Mouse (Mus musculus) left cerebral cortex, postnatal 4 days (tissue): ENCODE results near the gene Mta2. TPM values are rescaled to one million over a fixed set of nuclear protein-coding genes. Genes with fewer than 3 reads are reported as not detected.

Source experiments
- DNase-seq: peaks from one replicate; pipeline ENCODE4 v3.0.0-alpha.2; 2022
- intact Hi-C: fragments of 180-260 bp; cut with DNase I; formaldehyde crosslinking; loops from one replicate; pipeline ENCODE4 v1.15.1; 2025
- total RNA-seq, 2 experiments: library from RNA; stranded (reverse); gene quantifications; 2 replicates each; pipeline ENCODE4 v1.2.3; 2021

Gene Mta2
- total RNA-seq, 2 experiments from 2014 or later = 75.4 to 79.6 TPM

DNA sequence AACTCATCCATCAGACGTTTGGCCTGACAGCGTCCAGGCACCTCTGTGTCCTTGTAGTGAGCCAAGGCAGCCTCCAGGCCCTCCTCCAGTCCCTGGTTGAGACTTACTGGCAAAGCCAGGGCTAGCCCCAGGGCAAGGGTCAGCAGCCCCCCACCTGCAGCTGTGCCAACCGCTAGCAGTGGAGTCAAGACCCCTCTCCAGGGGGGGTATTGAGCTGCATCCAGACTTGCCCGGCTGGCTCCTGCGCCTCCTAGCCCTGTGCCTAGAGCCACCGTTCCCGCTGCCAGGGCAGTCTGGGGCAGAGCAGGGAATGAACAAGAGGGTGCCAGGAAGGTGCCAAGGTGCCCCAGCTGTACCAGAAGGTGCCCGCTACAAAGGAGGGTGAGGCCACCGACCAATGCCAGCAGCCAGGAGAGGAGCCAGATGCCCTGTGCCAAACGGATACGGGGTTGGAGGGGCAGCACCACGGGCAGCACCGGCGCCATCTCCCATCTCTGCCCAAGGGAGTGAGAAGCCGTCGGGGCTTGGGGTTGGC, 12.9 kb upstream of the Mta2 start:
- peak; percentile 71 for DNase-seq

DNA sequence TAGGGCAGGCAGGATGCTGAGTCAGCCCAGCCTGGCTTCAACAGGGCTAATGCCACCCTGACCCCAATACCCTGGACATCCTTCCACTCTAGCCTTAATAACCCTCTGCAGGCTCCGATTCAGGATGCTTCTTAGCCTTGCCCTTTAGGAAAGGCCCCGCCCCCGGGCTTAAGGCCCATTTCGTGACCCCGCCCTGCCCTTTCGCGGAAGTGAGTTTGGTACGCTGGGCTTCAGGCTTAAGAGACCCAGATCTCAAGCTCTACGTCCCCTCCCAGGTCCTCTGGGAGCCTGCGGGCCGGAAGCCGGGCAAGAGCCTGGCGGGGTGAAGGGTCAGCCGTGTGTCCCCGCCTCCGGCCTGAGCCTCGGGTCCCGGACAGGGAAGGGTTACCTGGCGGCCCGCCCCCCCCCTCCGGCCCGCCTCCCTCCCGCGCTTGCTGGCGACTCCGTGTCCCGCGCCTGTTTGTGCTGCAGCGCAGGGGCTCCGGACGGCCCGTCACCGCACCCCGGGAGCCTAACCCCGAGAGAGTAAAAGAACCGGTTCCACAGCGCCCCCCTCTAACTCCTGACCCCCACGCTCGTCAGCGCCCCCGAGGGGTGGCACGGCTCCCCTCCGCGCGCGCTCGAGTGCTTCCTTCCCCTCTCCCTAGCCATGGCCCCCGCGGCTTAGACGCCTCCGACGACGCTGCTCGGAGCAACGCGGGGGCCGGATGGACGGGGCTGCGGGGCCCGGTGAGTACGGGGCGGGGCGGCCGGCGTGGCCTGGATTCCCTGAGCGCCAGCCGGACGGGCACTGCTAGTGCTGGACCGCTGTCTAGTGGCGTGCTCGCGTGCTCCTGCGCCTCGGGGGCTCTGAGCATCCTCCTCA, 12.2 kb upstream of the Mta2 start, which contains the start of the genes Rom1 and Eml3:
TSS of gene Rom1 (minus strand) at position 133 of the 865 bp plus-strand sequence.
TSS of gene Eml3 (plus strand) at position 329 of the 865 bp plus-strand sequence.
- DNase-seq = peak; percentile 73
- intact Hi-C loops = no loop called here

More for the DNA sequence above, 12.9 kb upstream of the Mta2 start:
- intact Hi-C loops = no loop called here

DNA sequence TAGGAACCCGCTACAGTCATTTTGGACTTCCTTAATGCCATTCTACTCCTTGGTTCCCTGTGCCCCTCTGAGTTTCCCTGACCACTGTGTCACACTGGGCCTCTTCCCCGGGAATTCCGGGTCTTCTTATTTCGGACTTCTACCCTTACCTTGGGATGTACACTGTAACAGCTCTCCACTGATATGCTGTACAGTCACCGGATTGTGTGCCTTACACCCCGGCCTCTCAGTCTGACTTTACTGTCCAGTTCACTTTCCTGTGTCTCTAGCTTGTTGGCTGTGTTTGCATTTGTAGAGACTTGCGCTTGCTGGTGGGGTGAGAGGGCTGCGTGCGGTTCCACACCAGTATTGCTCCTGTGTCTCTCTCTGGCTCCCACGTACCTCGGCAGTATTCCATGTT, 11.6 kb upstream of the Mta2 start:
- intact Hi-C loops = no loop called here
- DNase-seq = no peak

DNA sequence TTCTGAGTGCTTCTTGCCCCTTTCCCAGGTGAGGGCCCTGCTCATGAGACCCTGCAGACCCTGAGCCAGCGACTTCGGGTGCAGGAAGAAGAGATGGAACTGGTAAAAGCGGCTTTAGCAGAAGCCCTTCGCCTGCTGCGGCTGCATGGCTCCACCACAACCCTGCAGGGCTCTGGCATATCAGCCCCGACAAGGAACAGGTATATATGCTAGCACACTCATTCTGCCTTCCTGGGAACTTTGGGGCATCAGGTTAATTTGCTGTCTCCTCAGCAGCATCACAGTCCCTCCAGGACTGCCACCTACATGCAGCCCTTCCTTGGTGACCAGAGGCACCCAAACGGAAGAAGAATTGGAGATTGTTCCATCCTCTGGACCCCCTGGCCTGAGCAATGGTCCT, 10.9 kb upstream of the Mta2 start:
- intact Hi-C loops = no loop called here
- DNase-seq = no peak

DNA sequence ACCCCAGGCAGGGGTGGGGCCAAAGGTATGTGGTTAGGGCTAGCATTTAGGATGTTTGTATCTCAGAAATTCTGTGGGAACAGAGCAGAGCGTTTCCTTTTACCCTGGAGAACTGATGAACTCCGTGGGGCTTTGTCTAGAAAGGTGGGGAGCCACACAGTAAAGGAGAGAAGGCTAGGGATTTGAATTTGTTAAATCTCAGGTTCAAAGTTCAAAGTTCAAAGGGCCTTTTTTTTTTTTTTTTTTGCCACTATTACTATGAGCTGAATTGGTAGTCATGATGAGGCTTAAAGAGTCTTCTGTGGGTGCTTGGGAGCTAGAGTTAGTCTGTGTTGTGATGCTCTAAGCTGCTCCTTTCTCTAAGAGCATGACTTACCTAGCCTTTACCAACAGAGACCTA, 4.9 kb upstream of the Mta2 start:
- no peak for DNase-seq
- intact Hi-C loops = no loop called here

DNA sequence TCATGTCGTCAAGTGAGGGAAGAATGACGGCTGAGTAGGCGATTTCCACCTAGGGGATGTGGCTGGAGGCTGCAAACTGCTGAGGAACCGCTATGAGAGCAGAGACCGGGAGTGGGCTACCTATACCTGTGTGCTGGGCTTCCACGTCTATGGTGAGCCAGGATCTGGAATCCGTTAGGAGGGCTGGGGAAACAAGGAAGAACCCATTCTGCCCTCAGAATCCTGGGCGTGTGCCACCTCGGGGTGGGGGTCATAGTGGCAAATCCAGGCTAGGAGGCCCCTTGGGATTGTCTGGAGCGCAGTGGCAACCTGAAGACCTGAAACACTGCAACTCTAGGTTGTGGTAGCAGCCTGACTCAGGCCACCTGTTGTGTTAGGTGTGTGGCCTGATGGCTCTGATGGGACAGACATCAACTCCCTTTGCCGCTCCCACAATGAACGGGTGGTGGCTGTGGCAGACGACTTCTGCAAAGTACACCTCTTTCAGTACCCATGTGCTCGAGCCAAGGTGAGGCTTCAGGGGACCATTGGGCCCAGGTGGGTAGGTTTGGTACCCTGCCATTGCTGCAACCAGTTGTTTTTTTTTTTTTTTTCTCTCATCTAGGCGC, 1.0 kb upstream of the Mta2 start:
- no peak for DNase-seq
- intact Hi-C loops = loop anchor here (10.0 kb wide), 1 partner anchor 106 kb away; the partner anchor contains the start of genes Bscl2 and Gng3

DNA sequence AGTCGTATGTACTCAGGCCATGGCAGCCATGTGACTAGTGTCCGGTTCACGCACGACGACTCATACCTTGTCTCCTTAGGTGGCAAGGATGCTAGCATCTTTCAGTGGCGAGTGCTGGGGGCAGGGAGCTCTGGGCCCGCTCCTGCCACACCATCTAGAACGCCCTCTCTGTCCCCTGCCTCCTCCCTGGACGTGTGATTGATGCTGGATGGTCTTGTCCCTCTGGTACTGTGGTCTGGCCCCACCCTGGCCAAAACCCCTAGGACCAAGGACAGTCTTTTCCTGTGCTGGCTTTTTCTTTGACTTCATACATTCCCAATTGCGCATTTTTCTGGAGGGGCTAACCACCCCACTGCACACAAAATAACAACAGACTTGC, 550 bp upstream of the Mta2 start:
- DNase-seq = no peak
- intact Hi-C loops = loop anchor here (10.0 kb wide), 1 partner anchor 106 kb away; the partner anchor contains the start of genes Bscl2 and Gng3

DNA sequence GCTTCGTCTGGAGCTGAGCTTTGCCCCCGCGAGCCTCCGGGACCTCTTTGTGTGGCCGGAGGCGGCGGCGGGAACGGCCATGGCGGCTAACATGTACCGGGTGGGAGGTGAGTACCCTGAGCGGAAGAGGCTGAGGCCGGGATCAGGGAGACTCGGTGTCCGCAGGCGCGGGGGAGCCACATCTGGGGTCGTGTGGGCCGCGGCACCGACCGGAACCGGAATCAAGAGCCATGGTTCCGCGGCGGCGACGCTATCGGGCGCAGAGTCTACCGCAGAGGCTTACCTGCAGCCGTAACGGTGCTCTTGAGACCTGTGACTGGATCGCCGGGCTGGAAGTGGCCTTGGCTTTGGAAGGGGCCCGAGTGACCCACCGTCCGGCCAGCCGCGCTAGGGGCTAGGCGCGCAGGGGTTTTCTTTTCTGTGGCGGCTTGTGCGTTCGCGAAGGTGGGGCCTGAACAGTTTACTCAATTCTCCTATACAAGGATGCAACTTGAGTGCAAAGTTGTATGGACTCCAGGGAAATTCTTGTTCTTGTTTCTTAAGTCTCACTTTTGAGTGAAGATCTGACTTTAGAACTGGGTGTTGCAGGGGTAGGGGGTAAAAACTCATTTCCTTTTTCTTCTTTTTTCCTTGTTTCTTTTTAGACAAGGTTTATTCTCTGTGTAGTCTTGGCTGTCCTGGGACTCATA, 745 bp downstream of the Mta2 start:
- intact Hi-C loops = loop anchor here (10.0 kb wide), 1 partner anchor 108 kb away; the partner anchor contains the start of genes Bscl2 and Gng3
- no peak for DNase-seq

DNA sequence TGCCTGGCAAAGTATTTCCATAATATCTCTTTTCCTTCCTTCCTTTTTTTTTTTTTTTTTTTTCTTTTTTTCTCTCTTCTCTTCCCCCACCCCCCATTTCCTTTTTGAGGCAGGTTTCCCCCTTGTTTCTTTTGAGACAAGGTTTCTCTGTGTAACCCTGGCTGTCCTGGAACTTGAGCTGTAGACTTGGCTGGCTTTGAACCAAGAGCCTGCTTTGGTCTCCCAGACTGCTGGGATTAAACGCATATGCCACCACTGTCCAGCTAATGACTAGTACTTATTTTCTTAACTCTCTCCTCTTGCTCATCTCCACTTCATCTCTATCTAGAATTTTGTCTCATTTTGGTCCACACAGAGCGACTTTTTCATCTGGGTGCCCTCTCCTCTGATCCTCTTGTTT, 1.4 kb downstream of the Mta2 start:
- DNase-seq = no peak
- intact Hi-C loops = loop anchor here (10.0 kb wide), 1 partner anchor 108 kb away; the partner anchor contains the start of genes Bscl2 and Gng3

DNA sequence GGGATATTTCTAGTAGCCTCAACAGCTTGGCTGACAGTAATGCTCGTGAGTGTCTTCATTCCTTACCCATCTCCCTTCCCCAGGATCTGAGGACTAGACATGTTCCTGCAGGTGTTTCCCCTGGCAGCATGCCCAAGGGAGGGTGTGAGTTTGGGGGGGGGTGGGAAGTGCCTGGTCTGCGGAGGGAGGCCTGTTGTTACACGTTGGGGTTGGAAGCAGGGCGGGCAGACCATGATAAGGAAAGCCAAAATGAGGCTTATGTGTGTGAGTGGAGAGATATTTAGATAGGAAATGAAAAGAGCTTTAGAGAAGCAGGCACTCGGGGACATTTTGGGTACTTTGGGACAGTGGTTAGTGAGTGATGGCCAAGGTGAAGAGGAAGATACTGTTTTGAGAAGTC, 2.4 kb downstream of the Mta2 start:
- intact Hi-C loops = loop anchor here (10.0 kb wide), 1 partner anchor 109 kb away; the partner anchor contains the start of genes Bscl2 and Gng3

DNA sequence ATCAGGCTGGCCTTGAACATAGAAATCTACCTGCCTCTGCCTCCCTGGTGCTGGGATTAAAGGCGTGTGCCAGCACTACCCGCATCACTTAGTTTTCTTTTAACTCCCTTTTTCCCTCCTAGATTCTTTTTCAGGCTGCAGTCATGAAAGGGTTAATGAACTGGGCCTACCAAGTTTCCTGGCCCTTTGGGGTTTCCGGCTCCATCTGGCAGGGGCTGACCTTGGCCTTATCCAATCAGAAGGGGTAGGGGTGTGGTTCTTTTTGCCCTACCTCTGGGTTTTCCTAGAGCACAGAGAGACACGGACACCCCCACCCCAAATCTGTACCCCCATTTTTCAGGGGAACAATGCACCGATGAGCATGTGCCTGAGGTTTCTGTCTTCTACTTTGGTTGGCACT, 3.1 kb downstream of the Mta2 start:
- DNase-seq = peak; percentile 84
- intact Hi-C loops = loop anchor here (10.0 kb wide), 1 partner anchor 110 kb away; the partner anchor contains the start of genes Bscl2 and Gng3

More for the DNA sequence above, 2.4 kb downstream of the Mta2 start:
- DNase-seq = no peak

DNA sequence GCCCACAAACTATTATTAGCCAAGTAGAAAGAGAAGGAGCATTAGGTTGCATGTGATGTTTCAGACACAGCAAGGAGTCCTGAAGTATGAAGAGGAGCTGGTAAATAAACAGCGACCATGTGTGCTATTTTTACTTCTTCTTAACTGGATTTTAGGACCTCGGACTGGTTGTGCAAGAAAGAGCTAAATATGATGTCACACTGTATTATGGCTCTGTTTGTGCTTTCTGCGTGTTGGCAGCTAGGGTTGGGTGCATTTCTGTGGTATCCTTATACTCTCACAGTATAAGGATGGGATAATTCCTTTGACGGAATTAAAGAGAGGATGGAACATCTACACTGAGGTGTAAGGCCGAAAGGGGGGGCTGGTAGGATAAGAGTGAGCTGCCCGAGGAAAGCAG, 3.6 kb downstream of the Mta2 start:
- intact Hi-C loops = loop anchor here (10.0 kb wide), 1 partner anchor 110 kb away; the partner anchor contains the start of genes Bscl2 and Gng3

DNA sequence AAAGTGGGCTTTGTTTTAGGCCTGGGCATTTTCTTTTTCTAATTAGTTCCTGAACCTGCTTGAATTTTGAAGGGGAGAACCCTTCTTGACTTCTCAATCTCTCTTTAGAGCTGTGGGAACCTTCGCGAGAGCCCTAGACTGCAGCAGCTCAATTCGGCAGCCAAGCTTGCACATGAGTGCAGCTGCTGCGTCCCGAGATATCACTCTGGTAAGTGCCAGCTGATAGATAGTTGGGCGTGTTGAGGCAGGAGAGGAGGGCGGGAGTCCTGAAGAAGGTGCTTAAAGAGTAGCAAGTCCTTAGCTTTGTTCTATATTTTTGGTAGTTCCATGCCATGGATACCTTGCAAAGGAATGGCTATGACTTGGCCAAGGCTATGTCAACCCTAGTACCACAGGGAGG, 5.3 kb downstream of the Mta2 start:
- intact Hi-C loops = loop anchor here (10.0 kb wide), 1 partner anchor 112 kb away; the partner anchor contains the start of genes Bscl2 and Gng3

More for the DNA sequence above, 3.6 kb downstream of the Mta2 start:
- DNase-seq = no peak

DNA sequence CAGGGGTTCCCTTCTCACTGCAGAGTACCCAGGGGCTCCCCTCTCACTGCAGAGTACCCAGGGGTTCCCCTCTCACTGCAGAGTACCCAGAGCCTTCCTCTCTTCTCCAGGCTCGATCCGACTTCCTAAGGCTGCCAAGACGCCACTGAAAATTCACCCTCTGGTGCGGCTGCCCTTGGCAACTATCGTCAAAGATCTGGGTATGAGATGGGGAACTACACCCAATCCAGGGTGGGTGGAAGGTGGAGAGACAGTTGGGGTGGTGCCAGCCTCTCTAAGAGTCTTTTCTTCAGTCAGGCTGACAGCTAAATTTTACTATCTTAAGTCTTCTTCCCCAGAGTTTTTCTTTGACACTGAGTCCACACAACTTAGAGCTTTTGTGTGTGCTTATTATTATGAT, 8.5 kb downstream of the Mta2 start:
- no peak for DNase-seq
- intact Hi-C loops = no loop called here

More for the DNA sequence above, 5.3 kb downstream of the Mta2 start:
- DNase-seq = no peak

DNA sequence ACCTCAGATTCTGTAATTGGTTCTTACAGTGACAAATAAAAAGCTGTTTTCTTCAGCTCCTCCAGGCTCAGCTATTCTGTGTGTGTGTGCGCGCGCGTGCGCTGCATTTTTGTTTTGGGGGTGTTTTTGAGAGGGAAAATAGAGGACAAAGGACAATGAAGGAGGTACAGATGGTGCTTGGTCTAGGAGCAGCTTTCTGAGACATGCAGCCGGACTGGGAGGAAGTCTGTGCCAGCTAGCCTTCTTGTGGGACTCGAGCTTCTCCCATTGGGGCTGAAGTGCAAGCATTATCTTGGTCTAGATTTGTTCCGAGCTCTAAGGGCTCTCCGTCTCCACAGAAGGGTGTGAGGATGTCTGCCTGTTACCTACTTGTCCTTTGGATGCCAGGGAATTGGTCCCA, 10.6 kb downstream of the Mta2 start:
- intact Hi-C loops = no loop called here

DNA sequence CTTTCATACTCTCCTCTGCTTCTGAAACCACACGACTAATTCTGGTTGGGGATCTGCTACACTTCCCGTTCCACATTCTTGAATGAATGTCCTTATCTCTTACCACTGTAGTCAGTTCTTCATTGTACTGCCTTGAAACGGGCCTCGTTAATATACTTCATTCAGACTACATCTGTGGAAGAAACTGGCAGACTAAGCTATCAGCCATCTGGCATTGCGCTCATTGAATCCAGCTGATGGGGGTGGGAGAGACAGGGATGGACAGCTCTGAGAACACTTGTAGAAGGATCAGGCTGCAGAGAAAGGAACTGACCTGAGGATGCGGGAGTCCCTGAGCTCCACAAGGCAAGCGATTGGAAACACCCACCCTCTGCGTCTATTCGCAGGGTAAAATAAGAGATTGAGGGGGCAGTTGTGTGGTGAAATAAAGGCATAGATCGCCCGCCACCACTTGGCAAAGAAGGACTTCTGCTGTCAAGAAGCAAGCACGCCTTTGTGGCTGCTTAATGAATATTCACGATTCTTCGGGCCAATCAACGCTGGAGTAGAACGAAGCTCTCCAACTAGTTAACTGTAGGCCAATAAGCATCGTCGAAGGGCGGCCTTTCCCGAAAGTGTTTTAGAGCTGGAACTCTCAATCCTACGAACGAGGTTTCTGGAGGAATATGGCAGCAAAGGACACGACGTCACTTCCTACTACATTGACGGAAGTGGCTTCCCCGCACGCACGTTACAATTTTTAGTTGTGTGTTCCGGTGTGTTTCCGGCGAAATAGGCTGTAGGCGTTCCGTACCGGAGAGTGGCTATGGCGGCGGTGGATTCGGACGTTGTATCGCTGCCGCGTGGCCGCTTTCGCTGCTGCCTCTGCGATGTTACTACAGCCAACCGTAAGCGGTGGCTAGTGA, 11.7 kb downstream of the Mta2 start, which contains the start of gene Tut1:
TSS of gene Tut1 (plus strand) at position 713 of the 905 bp plus-strand sequence.
- intact Hi-C loops = no loop called here
- peak; percentile 86 for DNase-seq

More for the DNA sequence above, 10.6 kb downstream of the Mta2 start:
- no peak for DNase-seq

DNA sequence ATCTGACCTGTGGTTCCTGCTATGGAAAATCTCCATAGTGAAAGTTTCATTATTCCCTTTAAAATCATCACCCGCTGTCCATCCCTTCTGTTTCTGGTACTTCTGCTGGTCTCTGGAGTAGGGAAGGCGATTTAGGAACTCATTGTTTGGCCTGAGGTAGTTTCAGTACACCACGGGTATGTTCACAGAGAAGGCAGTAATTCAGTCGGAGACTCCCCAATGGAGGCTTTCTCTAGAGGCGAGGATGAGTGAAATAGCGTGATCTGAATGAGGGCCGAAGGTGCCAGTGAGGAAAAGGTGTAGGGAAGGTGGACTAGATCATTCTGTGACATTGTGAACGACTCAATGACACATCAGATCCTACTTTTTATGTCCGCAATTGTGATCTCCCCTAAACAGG, 12.5 kb downstream of the Mta2 start:
- no peak for DNase-seq
- intact Hi-C loops = no loop called here

DNA sequence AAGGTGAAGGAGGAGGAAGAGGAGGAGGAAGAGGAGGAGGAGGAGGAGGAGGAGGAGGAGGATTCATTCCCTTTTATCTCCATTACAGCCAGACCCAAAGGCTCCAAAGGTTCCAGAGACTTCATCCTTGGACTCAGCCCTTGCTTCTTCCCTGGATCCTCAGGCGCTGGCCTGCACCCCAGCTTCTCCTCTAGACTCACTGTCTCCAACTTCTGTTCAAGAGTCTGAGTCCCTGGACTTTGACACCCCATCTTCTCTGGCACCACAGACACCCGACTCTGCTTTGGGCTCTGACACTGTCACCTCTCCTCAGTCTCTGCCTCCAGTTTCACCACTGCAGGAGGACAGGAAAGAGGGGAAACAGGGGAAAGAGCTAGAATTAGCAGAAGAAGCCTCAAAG, 20.6 kb downstream of the Mta2 start:
- no peak for DNase-seq
- intact Hi-C loops = no loop called here

DNA sequence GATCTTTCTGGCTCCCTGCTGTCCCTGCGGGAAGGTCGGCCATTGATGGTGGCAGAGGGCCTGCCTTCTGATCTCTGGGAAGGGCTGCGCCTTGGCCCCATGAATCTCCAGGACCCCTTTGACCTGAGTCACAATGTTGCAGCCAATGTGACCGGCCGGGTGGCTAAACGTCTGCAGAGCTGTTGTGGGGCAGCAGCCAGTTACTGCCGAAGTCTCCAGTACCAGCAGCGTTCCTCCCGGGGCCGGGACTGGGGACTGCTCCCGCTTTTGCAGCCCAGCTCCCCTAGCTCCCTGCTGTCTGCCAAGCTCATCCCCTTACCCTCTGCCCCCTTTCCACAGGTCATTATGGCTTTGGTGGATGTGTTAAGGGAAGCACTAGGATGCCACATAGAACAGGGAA, 23.4 kb downstream of the Mta2 start:
- intact Hi-C loops = no loop called here
- no peak for DNase-seq
